Mouse (Mus musculus) midbrain, embryonic 11.5 days (tissue): ENCODE measurements around the gene Lat. TPM values are rescaled to one million over a fixed set of nuclear protein-coding genes. Genes with fewer than 3 reads are reported as not detected.
A peak's percentile ranks its signal among the peaks of the same experiment; 100 is the strongest.

Experiments
- ATAC-seq: fragments of 200-750 bp; cut with Nextera tagmentation; 2 replicates; pipeline ENCODE4 v1.8.0; 2017; ENCODE audit warnings: moderate TSS enrichment, moderate library complexity; ENCODE audit not compliant: low FRiP score
- DNase-seq: peaks from one replicate; pipeline ENCODE4 v3.0.0; 2015; ENCODE audit warnings: low spot score; ENCODE audit errors: missing footprints
- H3K27ac ChIP-seq: fragments of 300-500 bp; sonication (generic); 2 replicates; pipeline ENCODE4 v1.5.1; 2014; ENCODE audit warnings: low read depth, low read length
- H3K27me3 ChIP-seq: fragments of 300-500 bp; sonication (generic); 2 replicates; pipeline ENCODE4 v1.6.1; 2014; ENCODE audit warnings: mild to moderate bottlenecking, low read length, moderate library complexity, mixed read lengths; ENCODE audit not compliant: control insufficient read depth, insufficient read depth
- H3K36me3 ChIP-seq: fragments of 300-500 bp; sonication (generic); 2 replicates; pipeline ENCODE4 v1.6.1; 2014; ENCODE audit warnings: mild to moderate bottlenecking, low read length, moderate library complexity, mixed read lengths; ENCODE audit not compliant: control insufficient read depth, insufficient read depth
- H3K4me1 ChIP-seq: fragments of 300-500 bp; sonication (generic); 2 replicates; pipeline ENCODE4 v1.6.1; 2014; ENCODE audit warnings: low read length; ENCODE audit not compliant: control insufficient read depth, insufficient read depth
- H3K4me2 ChIP-seq: fragments of 300-500 bp; sonication (generic); 2 replicates; pipeline ENCODE4 v1.6.1; 2014; ENCODE audit warnings: mild to moderate bottlenecking, moderate library complexity
- H3K4me3 ChIP-seq: fragments of 300-500 bp; sonication (generic); 2 replicates; pipeline ENCODE4 v1.5.1; 2014; ENCODE audit warnings: low read depth, low read length
- H3K9ac ChIP-seq: fragments of 300-500 bp; sonication (generic); 2 replicates; pipeline ENCODE4 v1.6.1; 2014; ENCODE audit warnings: low read length
- H3K9me3 ChIP-seq: fragments of 300-500 bp; sonication (generic); 2 replicates; pipeline ENCODE4 v1.6.1; 2016; ENCODE audit warnings: low read length; ENCODE audit not compliant: control insufficient read depth
- WGBS: fragments of 180-500 bp; shearing (Covaris S2); extraction: QIAGEN DNeasy Blood & Tissue Kit; methylation state at CpG from one replicate; pipeline ENCODE4 v1.1.7; 2014; 5-methylcytosine and 5-hydroxymethylcytosine counted together
- polyA plus RNA-seq: library from polyadenylated mRNA; unstranded; fragments of >200 nt; fragmentation: Nextera tagmentation; extraction: Ambion mirVana; gene quantifications from 2 replicates; pipeline ENCODE4 v1.2.1, GENCODE M21; 2014

The Lat gene
- polyA plus RNA-seq, 1 experiment from 2014 or later: 2.7 TPM

- DNase-seq (no peak), ATAC-seq (peak; percentile 71)
- no peaks in the 10 kb centered on the region for H3K9me3 ChIP-seq
- H3K27ac ChIP-seq: peak overlapping the region; percentile 11; the same call in 1 of the 2 replicates
- H3K4me2 ChIP-seq: peak overlapping the region; percentile 96
- H3K4me3 ChIP-seq: peak overlapping the region; percentile 88
- H3K4me1 ChIP-seq: peaks cover 11% of the 10 kb centered on the region
- H3K36me3 ChIP-seq: peaks cover 8% of the 10 kb centered on the region
- H3K27me3 ChIP-seq: no peaks in the 10 kb centered on the region
- 1% methylated on average over 27 of the region's 27 CpGs for WGBS
- peak overlapping the region; percentile 89 for H3K9ac ChIP-seq
These were observed 7.5 kb upstream of the Lat start for GRCm38 (mm10) chr7:126376903-126377277.

- no peaks in the 10 kb centered on the region for H3K27me3 ChIP-seq
- no peak overlapping the region for H3K27ac ChIP-seq
- H3K4me2 ChIP-seq: no peak overlapping the region
- ATAC-seq (no peak), DNase-seq (no peak)
- H3K4me3 ChIP-seq: no peak overlapping the region
- H3K36me3 ChIP-seq: peaks cover 8% of the 10 kb centered on the region
- H3K4me1 ChIP-seq: peaks cover 11% of the 10 kb centered on the region
- H3K9me3 ChIP-seq: no peaks in the 10 kb centered on the region
- 87% methylated on average over 5 of the region's 5 CpGs for whole genome bisulfite sequencing
- H3K9ac ChIP-seq: no peak overlapping the region
These were observed 5.6 kb upstream of the Lat start for GRCm38 (mm10) chr7:126375012-126375411.

- no peaks in the 10 kb centered on the region for H3K9me3 ChIP-seq
- H3K4me2 ChIP-seq: no peak overlapping the region
- H3K9ac ChIP-seq: no peak overlapping the region
- H3K36me3 ChIP-seq: peaks cover 8% of the 10 kb centered on the region
- no peak overlapping the region for H3K4me3 ChIP-seq
- WGBS: 83% methylated on average over 6 of the region's 6 CpGs
- DNase-seq: no peak
- H3K27me3 ChIP-seq: no peaks in the 10 kb centered on the region
- peaks cover 11% of the 10 kb centered on the region for H3K4me1 ChIP-seq
- H3K27ac ChIP-seq: no peak overlapping the region
- no peak for ATAC-seq
These were observed 5.2 kb upstream of the Lat start for GRCm38 (mm10) chr7:126374526-126374925.

GRCm38 (mm10) chr7:126373007-126373406 is 3.6 kb upstream of the Lat start:
- Histone ChIP-seq H3K4me2 (no peak overlapping the region), H3K4me1 (peaks cover 11% of the 10 kb centered on the region), H3K27ac (no peak overlapping the region), H3K9me3 (no peaks in the 10 kb centered on the region), H3K27me3 (no peaks in the 10 kb centered on the region), H3K36me3 (peaks cover 8% of the 10 kb centered on the region), H3K9ac (no peak overlapping the region), H3K4me3 (no peak overlapping the region)
- 89% methylated on average over 9 of the region's 9 CpGs for WGBS
- no peak for ATAC-seq
- no peak for DNase-seq

- Histone ChIP-seq H3K27me3 (no peaks in the 10 kb centered on the region), H3K36me3 (peaks cover 8% of the 10 kb centered on the region; the same call in 1 of the 2 replicates), H3K4me2 (no peak overlapping the region), H3K27ac (no peak overlapping the region), H3K9me3 (no peaks in the 10 kb centered on the region), H3K9ac (no peak overlapping the region), H3K4me1 (no peaks in the 10 kb centered on the region), H3K4me3 (no peak overlapping the region)
- DNase-seq (no peak), ATAC-seq (no peak)
- 86% methylated on average over 8 of the region's 8 CpGs for WGBS
These were observed 1.0 kb downstream of the Lat start for GRCm38 (mm10) chr7:126368367-126368766.

GRCm38 (mm10) chr7:126367636-126368035 is 1.7 kb downstream of the Lat start:
- Histone ChIP-seq H3K9ac (no peak overlapping the region), H3K4me2 (no peak overlapping the region), H3K36me3 (peaks cover 5% of the 10 kb centered on the region; the same call in 1 of the 2 replicates), H3K4me1 (no peaks in the 10 kb centered on the region), H3K27me3 (no peaks in the 10 kb centered on the region), H3K4me3 (no peak overlapping the region), H3K27ac (no peak overlapping the region), H3K9me3 (no peaks in the 10 kb centered on the region)
- DNase-seq (no peak), ATAC-seq (no peak)
- WGBS: 81% methylated on average over 10 of the region's 10 CpGs

GRCm38 (mm10) chr7:126363038-126363437 is 6.3 kb downstream of the Lat start:
- Histone ChIP-seq H3K36me3 (no peaks in the 10 kb centered on the region), H3K9ac (no peak overlapping the region), H3K4me1 (no peaks in the 10 kb centered on the region), H3K27me3 (no peaks in the 10 kb centered on the region), H3K4me3 (no peak overlapping the region), H3K27ac (no peak overlapping the region), H3K9me3 (no peaks in the 10 kb centered on the region), H3K4me2 (no peak overlapping the region)
- DNase-seq: no peak
- WGBS: 86% methylated on average over 6 of the region's 6 CpGs
- no peak for ATAC-seq

- 81% methylated on average over 13 of the region's 13 CpGs for WGBS
- Histone ChIP-seq H3K27me3 (no peaks in the 10 kb centered on the region), H3K9me3 (no peaks in the 10 kb centered on the region), H3K9ac (no peak overlapping the region), H3K4me3 (no peak overlapping the region), H3K4me1 (no peaks in the 10 kb centered on the region), H3K4me2 (no peak overlapping the region), H3K36me3 (no peaks in the 10 kb centered on the region), H3K27ac (no peak overlapping the region)
- no peak for ATAC-seq
- DNase-seq: no peak
These were observed 10.3 kb downstream of the Lat start for GRCm38 (mm10) chr7:126359049-126359448.

GRCm38 (mm10) chr7:126358413-126358812 is 11.0 kb downstream of the Lat start:
- Histone ChIP-seq H3K36me3 (no peaks in the 10 kb centered on the region), H3K9ac (no peak overlapping the region), H3K9me3 (no peaks in the 10 kb centered on the region), H3K4me2 (no peak overlapping the region), H3K4me1 (no peaks in the 10 kb centered on the region), H3K27ac (no peak overlapping the region), H3K27me3 (no peaks in the 10 kb centered on the region), H3K4me3 (no peak overlapping the region)
- ATAC-seq: no peak
- DNase-seq: no peak
- WGBS: 93% methylated on average over 9 of the region's 9 CpGs

GRCm38 (mm10) chr7:126357838-126358237 is 11.5 kb downstream of the Lat start:
- Histone ChIP-seq H3K27me3 (no peaks in the 10 kb centered on the region), H3K36me3 (no peaks in the 10 kb centered on the region), H3K4me1 (no peaks in the 10 kb centered on the region), H3K4me2 (no peak overlapping the region), H3K9me3 (no peaks in the 10 kb centered on the region), H3K27ac (no peak overlapping the region), H3K9ac (no peak overlapping the region), H3K4me3 (no peak overlapping the region)
- DNase-seq: no peak
- ATAC-seq: no peak
- WGBS: 86% methylated on average over 6 of the region's 6 CpGs
